Mouse (Mus musculus): Measurements from ENCODE around the gene Lrig3. TPM values are rescaled to one million over a fixed set of nuclear protein-coding genes. Genes with fewer than 3 reads are reported as not detected.

Lrig3 gene
- polyA plus RNA-seq, 1 experiment = 8.0 TPM

DNA sequence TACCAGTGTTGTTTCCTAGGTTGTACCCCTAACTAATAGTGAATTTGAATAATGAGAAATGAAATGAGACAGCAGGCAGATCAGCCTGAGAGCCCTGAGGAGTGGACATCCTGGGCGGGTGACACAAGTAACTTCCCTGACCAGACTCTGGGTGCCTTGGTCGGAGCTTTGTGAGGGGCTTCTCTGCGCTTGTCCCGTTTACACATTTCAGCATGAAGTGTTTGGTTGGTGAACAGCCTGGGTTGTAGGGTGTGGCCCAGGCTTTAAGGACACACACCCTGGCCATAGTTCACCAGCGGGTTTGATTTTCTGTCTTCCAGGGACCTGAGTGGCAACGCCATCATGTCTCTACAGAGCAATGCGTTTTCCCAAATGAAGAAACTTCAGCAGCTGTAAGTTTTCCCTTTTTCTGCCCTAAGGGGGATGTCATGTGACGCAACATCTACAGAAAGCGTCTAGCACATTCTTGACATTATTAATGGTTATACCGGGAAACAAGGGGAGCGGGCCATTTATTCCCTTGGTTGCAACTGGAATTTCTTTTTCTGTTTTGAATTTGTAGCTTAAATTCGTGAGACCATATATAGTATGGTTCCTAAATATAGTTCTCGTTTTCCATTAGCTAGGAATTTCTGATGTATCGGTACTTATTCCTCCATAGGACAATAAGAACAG, 36.2 kb downstream of the Lrig3 start:
- no peaks in the 10 kb centered on the region for H3K79me2 ChIP-seq (ENCODE audit: control insufficient read depth, insufficient read depth)
- H3K36me3 ChIP-seq (ENCODE audit: control insufficient read depth, insufficient read depth) = peaks cover 41% of the 10 kb centered on the region
- H3K27me3 ChIP-seq (ENCODE audit: control insufficient read depth, insufficient read depth, insufficient read length) = no peaks in the 10 kb centered on the region
- H3ac ChIP-seq (ENCODE audit: control insufficient read depth, insufficient read length) = no peak overlapping the region
- TF ChIP-seq MYOG (IDR thresholded peaks at IDR 0.05; ENCODE audit: control insufficient read depth in 1 of 3, insufficient read depth in 1 of 3, insufficient read length in 2 of 3, low read depth in 2 of 3) = no peak
- no peak for TF ChIP-seq USF1 (IDR thresholded peaks at IDR 0.05; ENCODE audit: low read depth)
- no peak for TF ChIP-seq E2F4 (IDR thresholded peaks at IDR 0.05; ENCODE audit: insufficient read depth)
- no peak for TF ChIP-seq CEBPB (IDR thresholded peaks at IDR 0.05; ENCODE audit: insufficient read depth, poor library complexity, severe bottlenecking)
- TF ChIP-seq REST (IDR thresholded peaks at IDR 0.05; ENCODE audit: insufficient read depth, insufficient read length) = no peak
- no peak for TF ChIP-seq SRF (IDR thresholded peaks at IDR 0.05; ENCODE audit: control insufficient read depth, insufficient read length, low read depth)
- TF ChIP-seq MAX (IDR thresholded peaks at IDR 0.05; ENCODE audit: low read depth) = no peak
- no peak overlapping the region for H3K4me3 ChIP-seq
- no peak overlapping the region for H3K4me2 ChIP-seq (ENCODE audit: low read depth)

DNA sequence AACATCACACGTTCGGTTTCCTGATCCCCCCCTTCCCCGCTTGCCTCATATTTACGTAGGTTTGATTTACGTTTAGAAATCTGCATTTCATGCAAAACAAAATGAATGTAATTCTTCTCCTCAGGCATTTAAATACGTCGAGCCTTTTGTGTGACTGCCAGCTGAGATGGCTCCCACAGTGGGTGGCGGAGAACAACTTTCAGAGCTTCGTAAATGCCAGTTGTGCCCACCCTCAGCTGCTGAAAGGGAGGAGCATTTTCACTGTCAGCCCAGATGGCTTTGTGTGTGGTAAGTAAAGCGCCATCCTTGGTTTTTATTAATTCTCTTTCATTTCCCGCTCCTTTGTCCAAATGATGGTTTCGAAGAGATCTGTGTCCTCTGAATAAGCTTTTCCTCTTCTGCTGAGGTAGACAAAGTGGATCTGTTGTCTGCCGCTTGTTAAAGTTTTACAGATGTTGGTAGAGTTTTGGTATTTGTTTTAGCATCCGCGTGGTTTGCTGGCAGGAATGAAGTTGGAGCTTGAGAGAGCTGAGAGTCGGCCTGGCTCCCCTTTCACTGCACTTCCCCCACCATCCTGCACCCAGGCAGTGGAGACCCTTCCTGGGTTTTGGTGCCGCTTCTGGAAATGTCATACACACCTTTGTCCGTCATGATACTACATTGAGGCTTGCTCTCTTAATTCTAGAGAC, 37.0 kb downstream of the Lrig3 start:
- TF ChIP-seq POLR2A (IDR thresholded peaks at IDR 0.05; ENCODE audit: insufficient read length, low read depth) = no peak
- H3K4me2 ChIP-seq (ENCODE audit: low read depth) = no peak overlapping the region

DNA sequence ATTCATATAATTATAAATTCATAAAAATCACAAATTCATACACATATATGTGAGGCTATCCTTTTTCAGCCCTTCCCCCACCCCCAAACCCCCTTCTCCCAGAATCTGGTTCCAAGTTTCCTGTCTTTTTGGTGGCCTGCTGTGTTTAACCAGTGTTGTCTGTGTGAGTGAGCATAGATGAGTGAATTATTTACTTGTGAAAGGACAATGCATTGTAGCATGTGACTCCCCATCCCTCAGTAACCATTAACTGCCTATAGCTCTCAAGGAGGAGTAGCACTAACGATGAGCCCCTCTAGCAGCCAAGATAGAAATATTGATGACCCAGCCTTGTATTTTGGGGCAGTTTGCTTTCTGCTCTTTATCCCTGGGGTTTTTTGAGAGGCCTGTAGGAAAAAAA, 37.9 kb downstream of the Lrig3 start:
- H3K4me2 ChIP-seq (ENCODE audit: low read depth) = no peak overlapping the region
- no peak overlapping the region for H3K4me3 ChIP-seq
- no peak overlapping the region for H3ac ChIP-seq (ENCODE audit: control insufficient read depth, insufficient read length)
- H3K79me2 ChIP-seq (ENCODE audit: control insufficient read depth, insufficient read depth) = no peaks in the 10 kb centered on the region
- no peaks in the 10 kb centered on the region for H3K27me3 ChIP-seq (ENCODE audit: control insufficient read depth, insufficient read depth, insufficient read length)
- TF ChIP-seq TCF12 (IDR thresholded peaks at IDR 0.05; ENCODE audit: insufficient read depth, poor library complexity, severe bottlenecking) (no peak), SRF (IDR thresholded peaks at IDR 0.05; ENCODE audit: control insufficient read depth, insufficient read length, low read depth) (no peak), USF1 (IDR thresholded peaks at IDR 0.05; ENCODE audit: low read depth) (no peak), MYOD1 (IDR thresholded peaks at IDR 0.05; ENCODE audit: control insufficient read depth in 1 of 3, insufficient read length in 2 of 3, low read depth in 2 of 3) (no peak), TCF3 (IDR thresholded peaks at IDR 0.05; ENCODE audit: insufficient read length, low read depth) (no peak), MAX (IDR thresholded peaks at IDR 0.05; ENCODE audit: low read depth) (no peak)
- peaks cover 51% of the 10 kb centered on the region for H3K36me3 ChIP-seq (ENCODE audit: control insufficient read depth, insufficient read depth)

More for the DNA sequence above, 37.0 kb downstream of the Lrig3 start:
- no peaks in the 10 kb centered on the region for H3K79me2 ChIP-seq (ENCODE audit: control insufficient read depth, insufficient read depth)
- peaks cover 44% of the 10 kb centered on the region for H3K36me3 ChIP-seq (ENCODE audit: control insufficient read depth, insufficient read depth)
- H3K4me3 ChIP-seq = no peak overlapping the region
- H3ac ChIP-seq (ENCODE audit: control insufficient read depth, insufficient read length) = no peak overlapping the region
- H3K27me3 ChIP-seq (ENCODE audit: control insufficient read depth, insufficient read depth, insufficient read length) = no peaks in the 10 kb centered on the region

DNA sequence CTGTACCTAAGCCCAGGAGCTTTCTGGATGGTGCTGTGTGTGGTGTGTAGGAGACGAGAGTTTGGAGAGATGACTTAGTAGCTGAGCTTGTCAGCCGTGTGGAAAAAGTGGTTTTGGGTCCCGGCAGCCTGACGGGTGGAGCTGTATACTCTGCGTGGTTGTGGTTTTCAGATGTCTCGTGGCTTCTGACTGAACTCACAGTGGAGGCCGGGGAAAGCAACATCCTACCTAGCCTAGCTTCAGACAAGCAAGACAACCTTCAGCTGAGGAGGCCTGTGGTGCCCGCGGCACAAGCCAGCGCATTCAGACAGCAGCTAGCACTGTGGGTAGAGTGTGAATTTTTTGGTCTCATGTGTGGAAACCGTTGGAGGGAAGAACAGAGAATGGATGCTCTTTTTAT, 47.7 kb downstream of the Lrig3 start:
- TF ChIP-seq POLR2A (IDR thresholded peaks at IDR 0.05; ENCODE audit: insufficient read length, low read depth) = no peak
- TF ChIP-seq MYOD1 (IDR thresholded peaks at IDR 0.05; ENCODE audit: control insufficient read depth in 1 of 3, insufficient read length in 2 of 3, low read depth in 2 of 3) = no peak
- TF ChIP-seq TCF3 (IDR thresholded peaks at IDR 0.05; ENCODE audit: insufficient read length, low read depth) = no peak
- no peak for TF ChIP-seq REST (IDR thresholded peaks at IDR 0.05; ENCODE audit: insufficient read depth, insufficient read length)
- TF ChIP-seq CEBPB (IDR thresholded peaks at IDR 0.05; ENCODE audit: insufficient read depth, poor library complexity, severe bottlenecking) = no peak
- TF ChIP-seq TCF12 (IDR thresholded peaks at IDR 0.05; ENCODE audit: insufficient read depth, poor library complexity, severe bottlenecking) = no peak
- TF ChIP-seq E2F4 (IDR thresholded peaks at IDR 0.05; ENCODE audit: insufficient read depth) = no peak
- TF ChIP-seq POLR2AphosphoS2 (IDR thresholded peaks at IDR 0.05; ENCODE audit: insufficient read length, low read depth) = no peak
- TF ChIP-seq USF1 (IDR thresholded peaks at IDR 0.05; ENCODE audit: low read depth) = no peak
- no peak for TF ChIP-seq MYOG (IDR thresholded peaks at IDR 0.05; ENCODE audit: control insufficient read depth in 1 of 3, insufficient read depth in 1 of 3, insufficient read length in 2 of 3, low read depth in 2 of 3)
- TF ChIP-seq MAX (IDR thresholded peaks at IDR 0.05; ENCODE audit: low read depth) = no peak
- no peak for TF ChIP-seq SRF (IDR thresholded peaks at IDR 0.05; ENCODE audit: control insufficient read depth, insufficient read length, low read depth)
- Histone ChIP-seq H3ac (ENCODE audit: control insufficient read depth, insufficient read length) (no peak overlapping the region), H3K4me2 (ENCODE audit: low read depth) (no peak overlapping the region), H3K36me3 (ENCODE audit: control insufficient read depth, insufficient read depth) (peaks cover 63% of the 10 kb centered on the region), H3K79me2 (ENCODE audit: control insufficient read depth, insufficient read depth) (no peaks in the 10 kb centered on the region), H3K4me3 (no peak overlapping the region), H3K27me3 (ENCODE audit: control insufficient read depth, insufficient read depth, insufficient read length) (no peaks in the 10 kb centered on the region)

DNA sequence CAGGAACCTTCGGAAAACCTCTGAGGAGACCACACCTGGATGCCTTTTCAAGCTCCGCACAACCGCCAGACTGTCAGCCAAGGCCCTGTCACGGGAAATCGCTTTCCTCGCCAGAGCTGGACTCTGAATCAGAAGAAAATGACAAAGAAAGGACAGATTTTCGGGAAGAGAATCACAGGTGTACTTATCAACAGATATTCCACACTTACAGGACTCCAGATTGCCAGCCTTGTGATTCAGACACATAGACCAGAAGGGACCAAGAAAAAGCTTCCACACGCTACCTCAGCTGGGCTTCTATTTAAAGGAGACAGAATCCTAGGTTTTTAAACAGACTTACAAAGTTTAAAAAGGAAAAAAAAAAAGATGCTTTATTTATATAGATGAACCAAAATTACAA, 48.7 kb downstream of the Lrig3 start:
- no peak for TF ChIP-seq POLR2A (IDR thresholded peaks at IDR 0.05; ENCODE audit: insufficient read length, low read depth)
- TF ChIP-seq SRF (IDR thresholded peaks at IDR 0.05; ENCODE audit: control insufficient read depth, insufficient read length, low read depth) = no peak
- no peak for TF ChIP-seq MAX (IDR thresholded peaks at IDR 0.05; ENCODE audit: low read depth)
- TF ChIP-seq REST (IDR thresholded peaks at IDR 0.05; ENCODE audit: insufficient read depth, insufficient read length) = no peak
- TF ChIP-seq CEBPB (IDR thresholded peaks at IDR 0.05; ENCODE audit: insufficient read depth, poor library complexity, severe bottlenecking) = no peak
- TF ChIP-seq USF1 (IDR thresholded peaks at IDR 0.05; ENCODE audit: low read depth) = no peak
- TF ChIP-seq MYOG (IDR thresholded peaks at IDR 0.05; ENCODE audit: control insufficient read depth in 1 of 3, insufficient read depth in 1 of 3, insufficient read length in 2 of 3, low read depth in 2 of 3) = no peak
- no peak for TF ChIP-seq TCF12 (IDR thresholded peaks at IDR 0.05; ENCODE audit: insufficient read depth, poor library complexity, severe bottlenecking)
- TF ChIP-seq MYOD1 (IDR thresholded peaks at IDR 0.05; ENCODE audit: control insufficient read depth in 1 of 3, insufficient read length in 2 of 3, low read depth in 2 of 3) = no peak
- no peak for TF ChIP-seq TCF3 (IDR thresholded peaks at IDR 0.05; ENCODE audit: insufficient read length, low read depth)
- no peak for TF ChIP-seq E2F4 (IDR thresholded peaks at IDR 0.05; ENCODE audit: insufficient read depth)

More for the DNA sequence above, 48.7 kb downstream of the Lrig3 start:
- no peak overlapping the region for H3K4me3 ChIP-seq
- H3K4me2 ChIP-seq (ENCODE audit: low read depth) = no peak overlapping the region
- H3K36me3 ChIP-seq (ENCODE audit: control insufficient read depth, insufficient read depth) = peaks cover 53% of the 10 kb centered on the region
- H3K79me2 ChIP-seq (ENCODE audit: control insufficient read depth, insufficient read depth) = no peaks in the 10 kb centered on the region
- no peaks in the 10 kb centered on the region for H3K27me3 ChIP-seq (ENCODE audit: control insufficient read depth, insufficient read depth, insufficient read length)
- H3ac ChIP-seq (ENCODE audit: control insufficient read depth, insufficient read length) = no peak overlapping the region

Data from myocyte (in vitro differentiated cells).